Mouse (Mus musculus) forebrain, embryonic 14.5 days (tissue): ENCODE data around the gene Tet3. TPM values are rescaled to one million over a fixed set of nuclear protein-coding genes. Genes with fewer than 3 reads are reported as not detected.
A peak's percentile ranks its signal among the peaks of the same experiment; 100 is the strongest.

ENCODE experiments used
- ATAC-seq: fragments of 200-750 bp; cut with Nextera tagmentation; 2 replicates; pipeline ENCODE4 v1.8.0; 2017; ENCODE audit warnings: mild to moderate bottlenecking, moderate library complexity
- DNase-seq: peaks from one replicate; pipeline ENCODE4 v3.0.0-alpha.2; 2015; ENCODE audit warnings: low spot score
- H3K27ac ChIP-seq: fragments of 300-500 bp; sonication (generic); 2 replicates; pipeline ENCODE4 v1.5.1; 2014; ENCODE audit warnings: low read depth, mild to moderate bottlenecking, control low read depth, low read length, moderate library complexity
- H3K27me3 ChIP-seq: fragments of 300-500 bp; sonication (generic); replicated peaks from 2 replicates; pipeline ENCODE4 v1.6.1; 2014; ENCODE audit warnings: low read length, control low read depth, mixed read lengths; ENCODE audit not compliant: control insufficient read depth, insufficient read depth
- H3K36me3 ChIP-seq: fragments of 300-500 bp; sonication (generic); 2 replicates; pipeline ENCODE4 v1.6.1; 2014; ENCODE audit warnings: low read length, control low read depth; ENCODE audit not compliant: control insufficient read depth, insufficient read depth
- H3K4me1 ChIP-seq: fragments of 300-500 bp; sonication (generic); 2 replicates; pipeline ENCODE4 v1.6.1; 2014; ENCODE audit warnings: antibody characterized with exemption, low read length, control low read depth; ENCODE audit not compliant: control insufficient read depth, insufficient read depth
- H3K4me2 ChIP-seq: fragments of 300-500 bp; sonication (generic); 2 replicates; pipeline ENCODE4 v1.6.1; 2014; ENCODE audit warnings: mild to moderate bottlenecking, control low read depth, low read length
- H3K4me3 ChIP-seq: fragments of 300-500 bp; sonication (generic); 2 replicates; pipeline ENCODE4 v1.5.1; 2014; ENCODE audit warnings: low read depth, low read length, control low read depth
- H3K9ac ChIP-seq: fragments of 300-500 bp; sonication (generic); 2 replicates; pipeline ENCODE4 v1.6.1; 2014; ENCODE audit warnings: mild to moderate bottlenecking, low read length, control low read depth, moderate library complexity
- H3K9me3 ChIP-seq: fragments of 300-500 bp; sonication (generic); replicated peaks from 2 replicates; pipeline ENCODE4 v1.6.1; 2016; ENCODE audit warnings: low read length, control low read depth, mixed read lengths; ENCODE audit not compliant: control insufficient read depth
- WGBS: fragments of 180-500 bp; shearing (Covaris S2); extraction: QIAGEN DNeasy Blood & Tissue Kit; methylation state at CpG from one replicate; pipeline ENCODE4 v1.1.7; 2014; 5-methylcytosine and 5-hydroxymethylcytosine counted together
- polyA plus RNA-seq: library from polyadenylated mRNA; unstranded; fragments of >200 nt; fragmentation: Nextera tagmentation; extraction: Ambion mirVana; gene quantifications from 2 replicates; pipeline ENCODE4 v1.2.1, GENCODE M21; 2014

Tet3 gene
- 34.9 and 49.5 TPM in 2 replicates for polyA plus RNA-seq

DNA sequence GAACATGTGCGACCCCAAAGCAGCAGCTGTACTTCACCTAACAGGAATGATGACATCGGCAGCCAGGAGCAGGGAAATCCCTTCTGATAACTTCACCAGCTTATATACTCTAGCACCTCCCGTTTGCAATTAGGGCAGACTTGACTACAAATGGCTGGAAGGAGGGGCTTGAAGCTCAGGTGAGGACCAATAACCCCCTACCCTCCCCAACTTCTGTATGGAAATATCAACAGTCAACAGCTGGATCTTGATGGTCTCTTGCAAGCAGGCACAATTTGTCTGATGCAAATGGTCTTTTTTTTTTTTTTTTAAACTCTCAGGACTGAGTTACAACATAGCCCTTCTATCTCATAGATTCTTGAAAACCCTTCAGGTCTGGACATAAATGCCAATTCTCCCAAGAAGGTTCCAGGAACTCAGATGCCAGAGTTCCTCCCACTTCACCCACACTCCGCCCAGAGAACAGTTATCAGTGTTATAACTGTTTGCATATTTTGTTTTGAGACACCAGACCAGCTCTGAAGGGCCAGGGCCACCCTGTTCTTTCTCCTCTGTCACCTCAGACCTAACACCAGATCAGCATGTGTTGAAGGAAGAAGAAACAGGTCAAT is at the start of gene Tet3:
TSS of gene Tet3 (minus strand) at position 51 of the 611 bp plus-strand sequence.
- Histone ChIP-seq H3K4me3 (no peak within 1 kb of the TSS), H3K9me3 (no peaks in the 10 kb centered on the region), H3K36me3 (no peaks in the 10 kb centered on the region), H3K4me1 (peaks cover 15% of the 10 kb centered on the region), H3K4me2 (no peak within 1 kb of the TSS), H3K9ac (no peak within 1 kb of the TSS), H3K27ac (no peak within 1 kb of the TSS), H3K27me3 (no peaks in the 10 kb centered on the region)
- ATAC-seq (no peak), DNase-seq (no peak)
- WGBS: 78% methylated on average over 4 of the region's 4 CpGs

DNA sequence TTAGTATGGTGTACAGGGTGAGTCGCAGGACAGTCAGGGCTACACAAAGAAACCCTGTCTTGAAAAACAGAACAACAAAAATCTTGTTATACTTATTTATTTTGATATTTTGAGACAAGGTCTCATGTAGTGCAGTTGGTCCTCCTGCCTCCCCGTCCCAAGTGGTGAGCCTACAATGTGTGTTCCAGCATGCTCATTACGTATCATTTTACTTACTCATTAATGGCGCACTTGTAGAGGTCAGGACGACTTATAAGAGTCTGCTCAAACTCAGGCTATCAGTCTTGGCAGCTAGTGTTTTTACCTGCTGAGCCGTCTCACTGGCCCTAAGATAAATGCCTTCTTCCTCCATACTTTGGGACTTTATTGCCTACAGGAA is 48.3 kb upstream of the Tet3 start:
- Histone ChIP-seq H3K4me1 (peaks cover 10% of the 10 kb centered on the region), H3K27ac (peak overlapping the region; percentile 95), H3K27me3 (no peaks in the 10 kb centered on the region), H3K4me3 (peak overlapping the region; percentile 79), H3K4me2 (peak overlapping the region; percentile 78), H3K36me3 (0 out of 2 replicates have a peak, but pooled peaks cover 4% of the 10 kb centered on the region), H3K9ac (peak overlapping the region; percentile 84), H3K9me3 (no peaks in the 10 kb centered on the region)
- ATAC-seq (peak; percentile 33; the same call in 1 of the 2 replicates), DNase-seq (peak; percentile 12)
- 36% methylated on average over 6 of the region's 6 CpGs for WGBS

DNA sequence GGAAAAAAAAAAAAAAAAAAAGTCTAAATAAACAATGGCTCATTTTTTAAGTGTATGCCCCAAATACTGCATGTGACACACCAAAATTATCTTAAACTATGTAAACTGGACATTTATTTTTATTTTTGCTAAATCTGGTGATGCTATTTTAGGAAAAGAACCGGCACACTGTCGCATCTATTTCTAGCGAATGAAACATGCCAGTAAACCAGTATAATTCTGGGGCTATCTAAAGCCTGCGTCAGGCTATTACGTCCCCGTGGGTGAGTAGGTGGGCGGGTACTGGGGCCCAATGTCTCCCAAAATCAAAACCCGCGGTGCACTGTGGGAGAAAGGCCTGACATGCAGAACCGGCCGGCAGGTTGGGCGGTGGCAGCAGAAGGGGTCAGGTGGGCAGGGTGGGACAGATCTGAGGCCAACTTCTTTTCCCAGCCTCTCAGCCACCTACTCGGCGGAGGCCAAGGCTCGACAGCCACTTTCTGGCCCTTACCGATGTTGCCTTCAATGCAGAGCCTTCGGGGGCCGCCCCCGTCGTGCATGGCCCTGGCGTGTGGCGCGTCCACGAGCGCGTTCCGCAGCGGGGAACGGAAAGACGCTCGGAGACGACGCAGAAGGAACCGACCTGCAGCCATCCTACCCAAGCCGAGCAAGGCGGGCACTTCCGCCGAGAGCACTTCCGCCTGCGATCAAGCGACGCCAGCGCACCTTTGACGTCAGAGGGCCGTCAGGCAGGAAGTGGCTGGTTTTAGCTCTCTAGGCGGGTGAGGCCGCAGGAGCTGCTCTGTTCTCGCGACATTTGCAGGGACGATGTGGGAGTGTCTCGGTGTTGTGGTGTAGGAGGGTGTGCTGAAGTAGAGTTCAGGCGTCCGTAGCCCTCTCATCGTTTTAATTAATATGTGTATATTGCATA is 47.6 kb upstream of the Tet3 start, which contains the start of gene Dguok:
TSS of gene Dguok (minus strand) at position 712 of the 910 bp plus-strand sequence.
- DNase-seq (peak; percentile 99), ATAC-seq (peak; percentile 99)
- Histone ChIP-seq H3K9me3 (no peaks in the 10 kb centered on the region), H3K4me1 (peaks cover 10% of the 10 kb centered on the region), H3K4me3 (peak within 1 kb of the TSS; percentile 79), H3K27ac (peak within 1 kb of the TSS; percentile 95), H3K36me3 (0 out of 2 replicates have a peak, but pooled peaks cover 4% of the 10 kb centered on the region), H3K4me2 (peak within 1 kb of the TSS; percentile 78), H3K9ac (peak within 1 kb of the TSS; percentile 84), H3K27me3 (no peaks in the 10 kb centered on the region)
- WGBS: under 1% methylated on average over 54 of the region's 54 CpGs

DNA sequence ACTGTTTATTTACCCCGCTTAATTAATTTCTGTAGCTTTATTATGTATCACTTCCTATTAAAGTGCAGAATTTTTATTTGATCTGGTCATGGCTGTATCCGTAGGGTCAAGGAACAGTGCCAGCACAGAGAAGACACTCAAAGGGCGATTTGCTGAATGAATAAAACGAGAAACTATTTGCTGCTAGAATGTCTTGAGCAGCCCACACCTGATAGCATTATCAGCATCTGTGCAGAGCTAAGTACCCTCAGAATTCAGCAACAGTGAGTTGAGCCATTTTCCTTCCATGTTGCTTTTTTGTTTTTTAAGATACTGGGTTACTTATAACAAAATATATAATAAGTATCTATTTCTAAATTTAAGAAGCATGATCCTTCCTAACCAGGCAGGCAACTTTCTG is 46.7 kb upstream of the Tet3 start:
- peak overlapping the region; percentile 78 for H3K4me2 ChIP-seq
- H3K27me3 ChIP-seq: no peaks in the 10 kb centered on the region
- 0 out of 2 replicates have a peak, but pooled peaks cover 4% of the 10 kb centered on the region for H3K36me3 ChIP-seq
- H3K9me3 ChIP-seq: no peaks in the 10 kb centered on the region
- WGBS: 93% methylated on average over 4 of the region's 4 CpGs
- peak overlapping the region; percentile 79 for H3K4me3 ChIP-seq
- peak overlapping the region; percentile 84; the same call in 1 of the 2 replicates for H3K9ac ChIP-seq
- DNase-seq: no peak
- no peak for ATAC-seq
- H3K4me1 ChIP-seq: peaks cover 10% of the 10 kb centered on the region
- no peak overlapping the region for H3K27ac ChIP-seq

DNA sequence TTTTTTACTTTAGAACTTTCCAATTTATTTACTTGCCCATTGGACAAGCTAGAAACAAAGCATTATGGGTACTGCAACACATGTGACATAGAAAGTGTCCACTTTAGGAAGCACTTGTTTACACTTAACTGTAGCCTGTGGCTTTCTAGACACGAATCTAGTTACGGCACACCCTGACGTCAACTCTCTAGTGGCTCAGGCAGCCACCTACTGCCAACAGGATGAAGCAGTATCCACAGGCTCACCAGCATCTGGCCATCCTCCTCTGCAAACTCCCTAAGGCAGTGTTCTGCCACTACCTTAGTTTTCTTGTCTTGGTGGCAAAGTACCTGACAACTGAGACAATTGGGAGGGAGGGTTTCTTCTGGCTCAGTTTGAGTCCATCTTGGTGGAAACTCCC is 44.5 kb upstream of the Tet3 start:
- no peak overlapping the region for H3K27ac ChIP-seq
- H3K4me2 ChIP-seq: no peak overlapping the region
- H3K9me3 ChIP-seq: no peaks in the 10 kb centered on the region
- DNase-seq (no peak), ATAC-seq (no peak)
- H3K4me1 ChIP-seq: peaks cover 10% of the 10 kb centered on the region
- 89% methylated on average over 3 of the region's 3 CpGs for WGBS
- no peaks in the 10 kb centered on the region for H3K27me3 ChIP-seq
- 0 out of 2 replicates have a peak, but pooled peaks cover 4% of the 10 kb centered on the region for H3K36me3 ChIP-seq
- H3K4me3 ChIP-seq: no peak overlapping the region
- H3K9ac ChIP-seq: no peak overlapping the region

DNA sequence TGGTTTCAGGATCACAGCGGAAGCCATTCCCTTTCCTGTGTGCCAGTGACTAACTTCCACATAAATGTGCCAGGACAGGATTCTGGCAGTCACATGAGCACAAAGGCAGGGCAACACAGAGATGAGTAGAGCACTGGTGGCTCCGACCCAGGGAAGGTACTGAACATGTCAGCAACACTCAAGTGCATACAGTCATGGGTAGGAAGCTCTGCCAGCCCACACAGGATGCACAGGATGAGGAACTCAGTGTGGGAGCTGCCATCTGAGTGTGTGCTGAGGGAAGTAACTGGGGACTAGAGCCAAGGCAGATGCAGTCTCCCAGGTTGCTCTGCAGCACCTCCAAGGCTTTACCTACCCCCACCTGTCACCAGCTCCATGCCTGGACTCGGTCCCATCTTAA is 43.8 kb upstream of the Tet3 start:
- Histone ChIP-seq H3K4me2 (no peak overlapping the region), H3K27me3 (no peaks in the 10 kb centered on the region), H3K9ac (no peak overlapping the region), H3K4me1 (peaks cover 10% of the 10 kb centered on the region), H3K4me3 (no peak overlapping the region), H3K9me3 (no peaks in the 10 kb centered on the region), H3K27ac (no peak overlapping the region), H3K36me3 (0 out of 2 replicates have a peak, but pooled peaks cover 4% of the 10 kb centered on the region)
- ATAC-seq (no peak), DNase-seq (no peak)
- WGBS: 85% methylated on average over 3 of the region's 3 CpGs

DNA sequence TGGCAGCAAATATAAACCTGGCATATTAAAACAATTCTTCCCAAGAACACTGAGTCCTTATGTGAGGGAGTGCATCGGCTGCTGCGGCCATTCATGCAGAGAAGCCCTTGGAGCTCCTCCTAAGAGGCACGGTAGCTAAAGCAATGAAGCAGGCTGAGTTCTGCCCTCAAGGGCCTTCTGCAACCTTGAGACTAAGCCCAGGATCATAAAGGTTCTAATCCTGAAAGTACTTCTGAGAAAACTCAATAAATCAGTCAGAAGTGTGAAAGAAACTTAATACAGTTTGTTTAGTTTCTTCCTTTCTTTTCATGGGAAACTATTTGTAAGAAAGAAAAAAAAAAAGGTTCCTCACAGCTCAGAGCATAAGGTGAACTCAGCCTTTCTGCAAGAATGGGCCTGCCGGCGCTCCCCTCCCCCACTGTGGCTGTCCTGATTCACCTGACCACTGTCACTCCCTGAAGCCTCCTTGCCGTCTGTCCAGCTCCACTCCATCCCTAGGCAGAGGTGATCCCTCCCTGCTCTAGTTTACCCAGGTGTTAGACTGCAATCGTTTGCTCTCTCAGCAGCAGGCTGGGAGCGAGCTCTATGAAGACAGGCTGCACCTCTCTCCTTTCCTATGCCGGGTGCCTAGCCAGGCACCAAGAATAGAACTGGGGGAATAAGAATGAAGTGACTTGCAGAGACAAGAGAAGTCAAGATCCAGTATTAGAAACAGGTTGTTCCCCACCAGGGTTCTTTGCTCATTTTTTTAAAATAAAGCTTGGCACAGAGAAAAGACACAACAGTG is 42.8 kb upstream of the Tet3 start:
- H3K9me3 ChIP-seq: no peaks in the 10 kb centered on the region
- H3K4me2 ChIP-seq: no peak overlapping the region
- H3K4me3 ChIP-seq: no peak overlapping the region
- H3K27me3 ChIP-seq: no peaks in the 10 kb centered on the region
- no peak for ATAC-seq
- DNase-seq: no peak
- peaks cover 7% of the 10 kb centered on the region; the same call in 1 of the 2 replicates for H3K4me1 ChIP-seq
- H3K27ac ChIP-seq: no peak overlapping the region
- H3K9ac ChIP-seq: no peak overlapping the region
- H3K36me3 ChIP-seq: peaks cover 4% of the 10 kb centered on the region; the same call in 1 of the 2 replicates
- 65% methylated on average over 9 of the region's 9 CpGs for WGBS

DNA sequence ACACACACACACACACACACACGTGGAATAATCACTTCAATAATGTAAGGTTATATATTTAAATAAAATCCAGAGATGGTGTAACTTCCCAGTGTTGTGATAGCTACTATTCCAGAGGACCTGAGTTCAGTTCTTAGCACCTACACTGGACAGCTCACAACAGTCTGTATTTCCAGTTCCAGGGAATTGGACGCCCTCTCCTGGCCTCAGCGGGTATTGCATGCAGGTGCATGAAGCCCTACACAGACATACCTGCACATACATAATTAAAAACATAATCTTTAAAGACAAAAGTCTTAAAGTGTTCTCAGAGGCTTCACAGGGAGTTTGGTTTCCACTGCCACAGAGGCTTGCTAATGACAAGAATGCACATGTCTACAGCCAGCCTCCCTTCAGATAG is 41.6 kb upstream of the Tet3 start:
- H3K36me3 ChIP-seq: peaks cover 13% of the 10 kb centered on the region; the same call in 1 of the 2 replicates
- no peak overlapping the region for H3K9ac ChIP-seq
- H3K4me3 ChIP-seq: no peak overlapping the region
- H3K4me2 ChIP-seq: no peak overlapping the region
- no peaks in the 10 kb centered on the region for H3K27me3 ChIP-seq
- H3K9me3 ChIP-seq: no peaks in the 10 kb centered on the region
- H3K4me1 ChIP-seq: peaks cover under 1% of the 10 kb centered on the region; the same call in 1 of the 2 replicates
- no peak for ATAC-seq
- DNase-seq: no peak
- 59% methylated on average over 3 of the region's 3 CpGs for WGBS
- H3K27ac ChIP-seq: no peak overlapping the region
